Mouse (Mus musculus) stomach, embryonic 14.5 days (tissue): ENCODE measurements at regions not wholly inside any gene's neighbourhood (a gene's known extent, or its start where the extent isn't known, plus 50 kb on each side); places are given as distances from the start of the nearest gene placed in this dataset.

Experiments used
- ATAC-seq: fragments of 200-750 bp; cut with Nextera tagmentation; 2 replicates; pipeline ENCODE4 v1.8.0; 2017; ENCODE audit warnings: low read depth, moderate TSS enrichment; ENCODE audit not compliant: insufficient number of reproducible peaks, insufficient read depth, low FRiP score
- H3K27ac ChIP-seq: fragments of 300-500 bp; sonication (generic); 2 replicates; pipeline ENCODE4 v1.5.1; 2014; ENCODE audit warnings: mild to moderate bottlenecking, low read length, moderate library complexity, mixed read lengths
- H3K27me3 ChIP-seq: fragments of 300-500 bp; sonication (generic); 2 replicates; pipeline ENCODE4 v1.6.1; 2014; ENCODE audit warnings: low read length, control low read depth, mixed read lengths; ENCODE audit not compliant: control insufficient read depth, insufficient read depth
- H3K36me3 ChIP-seq: fragments of 300-500 bp; sonication (generic); 2 replicates; pipeline ENCODE4 v1.6.1; 2014; ENCODE audit warnings: mild to moderate bottlenecking, control low read depth, low read length, moderate library complexity, mixed read lengths; ENCODE audit not compliant: control insufficient read depth, insufficient read depth
- H3K4me1 ChIP-seq: fragments of 300-500 bp; sonication (generic); 2 replicates; pipeline ENCODE4 v1.6.1; 2014; ENCODE audit warnings: low read length, control low read depth, mixed read lengths; ENCODE audit not compliant: control insufficient read depth, insufficient read depth
- H3K4me2 ChIP-seq: fragments of 300-500 bp; sonication (generic); replicated peaks from 2 replicates; pipeline ENCODE4 v1.6.1; 2014; ENCODE audit warnings: low read depth, low read length, control low read depth
- H3K4me3 ChIP-seq: fragments of 300-500 bp; sonication (generic); 2 replicates; pipeline ENCODE4 v1.5.1; 2014; ENCODE audit warnings: low read depth, low read length, control low read depth
- H3K9ac ChIP-seq: fragments of 300-500 bp; sonication (generic); replicated peaks from 2 replicates; pipeline ENCODE4 v1.6.1; 2014; ENCODE audit warnings: low read depth, mild to moderate bottlenecking, control low read depth, low read length, moderate library complexity, mixed read lengths
- H3K9me3 ChIP-seq: fragments of 300-500 bp; sonication (generic); 2 replicates; pipeline ENCODE4 v1.6.1; 2016; ENCODE audit warnings: low read depth, low read length, control low read depth; ENCODE audit not compliant: control insufficient read depth
- WGBS: fragments of 180-500 bp; shearing (Covaris S2); extraction: QIAGEN DNeasy Blood & Tissue Kit; methylation state at CpG from one replicate; pipeline ENCODE4 v1.1.7; 2014; 5-methylcytosine and 5-hydroxymethylcytosine counted together

GRCm38 (mm10) chr13:84602612-84603011 is 380.5 kb downstream of the Tmem161b start:
- no peak overlapping the region for H3K4me3 ChIP-seq
- 77% methylated on average over 1 of the region's 1 CpGs for WGBS
- no peaks in the 10 kb centered on the region for H3K36me3 ChIP-seq
- no peaks in the 10 kb centered on the region for H3K27me3 ChIP-seq
- ATAC-seq: no peak
- no peaks in the 10 kb centered on the region for H3K4me1 ChIP-seq
- no peak overlapping the region for H3K9ac ChIP-seq
- H3K27ac ChIP-seq: no peak overlapping the region
- H3K9me3 ChIP-seq: no peaks in the 10 kb centered on the region
- H3K4me2 ChIP-seq: no peak overlapping the region

- H3K4me1 ChIP-seq: no peaks in the 10 kb centered on the region
- WGBS: 37% methylated on average over 4 of the region's 4 CpGs
- no peaks in the 10 kb centered on the region for H3K9me3 ChIP-seq
- H3K27me3 ChIP-seq: no peaks in the 10 kb centered on the region
- no peak overlapping the region for H3K4me2 ChIP-seq
- no peak for ATAC-seq
- H3K4me3 ChIP-seq: no peak overlapping the region
- H3K36me3 ChIP-seq: no peaks in the 10 kb centered on the region
- H3K9ac ChIP-seq: no peak overlapping the region
- no peak overlapping the region for H3K27ac ChIP-seq
Measured at GRCm38 (mm10) chr13:84612497-84612896, 390.4 kb downstream of the Tmem161b start.

- Histone ChIP-seq H3K9me3 (no peaks in the 10 kb centered on the region), H3K27ac (no peak overlapping the region), H3K4me3 (no peak overlapping the region), H3K9ac (no peak overlapping the region), H3K36me3 (no peaks in the 10 kb centered on the region), H3K4me2 (no peak overlapping the region), H3K4me1 (no peaks in the 10 kb centered on the region), H3K27me3 (no peaks in the 10 kb centered on the region)
- ATAC-seq: no peak
- 45% methylated on average over 2 of the region's 2 CpGs for WGBS
Measured at GRCm38 (mm10) chr13:84613004-84613403, 390.9 kb downstream of the Tmem161b start.

- 87% methylated on average over 5 of the region's 5 CpGs for WGBS
- no peak overlapping the region for H3K4me2 ChIP-seq
- ATAC-seq: no peak
- no peaks in the 10 kb centered on the region for H3K4me1 ChIP-seq
- H3K27ac ChIP-seq: no peak overlapping the region
- H3K9ac ChIP-seq: no peak overlapping the region
- no peaks in the 10 kb centered on the region for H3K9me3 ChIP-seq
- H3K4me3 ChIP-seq: no peak overlapping the region
- no peaks in the 10 kb centered on the region for H3K27me3 ChIP-seq
- no peaks in the 10 kb centered on the region for H3K36me3 ChIP-seq
Measured at GRCm38 (mm10) chr13:84624691-84625090, 402.6 kb downstream of the Tmem161b start.

- H3K27me3 ChIP-seq: no peaks in the 10 kb centered on the region
- no peaks in the 10 kb centered on the region for H3K9me3 ChIP-seq
- H3K36me3 ChIP-seq: no peaks in the 10 kb centered on the region
- H3K9ac ChIP-seq: no peak overlapping the region
- 57% methylated on average over 1 of the region's 1 CpGs for WGBS
- no peak overlapping the region for H3K4me2 ChIP-seq
- ATAC-seq: no peak
- no peak overlapping the region for H3K4me3 ChIP-seq
- H3K4me1 ChIP-seq: no peaks in the 10 kb centered on the region
- H3K27ac ChIP-seq: no peak overlapping the region
Measured at GRCm38 (mm10) chr13:84625527-84625926, 403.4 kb downstream of the Tmem161b start.

GRCm38 (mm10) chr13:84625927-84626326 is 403.8 kb downstream of the Tmem161b start:
- Histone ChIP-seq H3K4me1 (no peaks in the 10 kb centered on the region), H3K4me2 (no peak overlapping the region), H3K27me3 (no peaks in the 10 kb centered on the region), H3K36me3 (no peaks in the 10 kb centered on the region), H3K9me3 (no peaks in the 10 kb centered on the region), H3K4me3 (no peak overlapping the region), H3K9ac (no peak overlapping the region), H3K27ac (no peak overlapping the region)
- WGBS: 67% methylated on average over 2 of the region's 2 CpGs
- ATAC-seq: no peak

GRCm38 (mm10) chr13:84626397-84626796 is 404.3 kb downstream of the Tmem161b start:
- Histone ChIP-seq H3K4me3 (no peak overlapping the region), H3K9ac (no peak overlapping the region), H3K27ac (no peak overlapping the region), H3K4me1 (no peaks in the 10 kb centered on the region), H3K4me2 (no peak overlapping the region), H3K9me3 (no peaks in the 10 kb centered on the region), H3K27me3 (no peaks in the 10 kb centered on the region), H3K36me3 (no peaks in the 10 kb centered on the region)
- no peak for ATAC-seq
- 63% methylated on average over 1 of the region's 1 CpGs for WGBS

- 62% methylated on average over 2 of the region's 2 CpGs for WGBS
Measured at GRCm38 (mm10) chr13:84630686-84631085, 408.6 kb downstream of the Tmem161b start.

GRCm38 (mm10) chr13:84632493-84632892 is 410.4 kb downstream of the Tmem161b start:
- no peak overlapping the region for H3K4me3 ChIP-seq
- ATAC-seq: no peak
- 80% methylated on average over 5 of the region's 5 CpGs for WGBS

More at GRCm38 (mm10) chr13:84630686-84631085, 408.6 kb downstream of the Tmem161b start:
- no peak overlapping the region for H3K4me2 ChIP-seq
- H3K27ac ChIP-seq: no peak overlapping the region
- H3K9me3 ChIP-seq: no peaks in the 10 kb centered on the region
- H3K27me3 ChIP-seq: no peaks in the 10 kb centered on the region
- no peak for ATAC-seq
- H3K4me1 ChIP-seq: no peaks in the 10 kb centered on the region
- no peak overlapping the region for H3K9ac ChIP-seq
- H3K36me3 ChIP-seq: no peaks in the 10 kb centered on the region
- no peak overlapping the region for H3K4me3 ChIP-seq

More at GRCm38 (mm10) chr13:84632493-84632892, 410.4 kb downstream of the Tmem161b start:
- H3K36me3 ChIP-seq: no peaks in the 10 kb centered on the region
- no peaks in the 10 kb centered on the region for H3K9me3 ChIP-seq
- H3K4me2 ChIP-seq: no peak overlapping the region
- no peaks in the 10 kb centered on the region for H3K4me1 ChIP-seq
- no peak overlapping the region for H3K9ac ChIP-seq
- H3K27me3 ChIP-seq: no peaks in the 10 kb centered on the region
- H3K27ac ChIP-seq: no peak overlapping the region
